Mouse (Mus musculus): ENCODE data around the gene P2ry10.

GRCm38 (mm10) chrX:107150027-107150426, 61.7 kb downstream of the P2ry10 start:
- TF ChIP-seq CTCF (IDR thresholded peaks at IDR 0.05; ENCODE audit: low read depth) (no peak), EP300 (IDR thresholded peaks at IDR 0.05; ENCODE audit: low read depth) (no peak)
